Mouse (Mus musculus) heart, embryonic 11.5 days (tissue): ENCODE measurements around the gene Fkbp15. TPM values are rescaled to one million over a fixed set of nuclear protein-coding genes. Genes with fewer than 3 reads are reported as not detected.

ENCODE experiments used
- ATAC-seq: fragments of 200-750 bp; cut with Nextera tagmentation; replicated peaks from 2 replicates; pipeline ENCODE4 v1.8.0; 2017; ENCODE audit warnings: moderate library complexity; ENCODE audit not compliant: insufficient number of reproducible peaks, low FRiP score, low TSS enrichment
- H3K27ac ChIP-seq: fragments of 300-500 bp; sonication (generic); 2 replicates; pipeline ENCODE4 v1.5.1; 2014; ENCODE audit warnings: mild to moderate bottlenecking, low read depth, low read length
- H3K27me3 ChIP-seq: fragments of 300-500 bp; sonication (generic); 2 replicates; pipeline ENCODE4 v1.6.1; 2014; ENCODE audit warnings: mild to moderate bottlenecking, low read length, mixed read lengths; ENCODE audit not compliant: control insufficient read depth, insufficient read depth
- H3K36me3 ChIP-seq: fragments of 300-500 bp; sonication (generic); 2 replicates; pipeline ENCODE4 v1.6.1; 2014; ENCODE audit warnings: mild to moderate bottlenecking, low read length, moderate library complexity, mixed read lengths; ENCODE audit not compliant: control insufficient read depth, insufficient read depth
- H3K4me1 ChIP-seq: fragments of 300-500 bp; sonication (generic); 2 replicates; pipeline ENCODE4 v1.6.1; 2014; ENCODE audit warnings: low read length; ENCODE audit not compliant: control insufficient read depth, insufficient read depth
- H3K4me2 ChIP-seq: fragments of 300-500 bp; sonication (generic); 2 replicates; pipeline ENCODE4 v1.6.1; 2014; ENCODE audit warnings: mild to moderate bottlenecking, moderate library complexity
- H3K4me3 ChIP-seq: fragments of 300-500 bp; sonication (generic); 2 replicates; pipeline ENCODE4 v1.5.1; 2014; ENCODE audit warnings: low read depth, low read length
- H3K9ac ChIP-seq: fragments of 300-500 bp; sonication (generic); 2 replicates; pipeline ENCODE4 v1.6.1; 2014; ENCODE audit warnings: mild to moderate bottlenecking, low read depth, low read length, moderate library complexity
- H3K9me3 ChIP-seq: fragments of 300-500 bp; sonication (generic); replicated peaks from 2 replicates; pipeline ENCODE4 v1.6.1; 2016; ENCODE audit warnings: low read length; ENCODE audit not compliant: control insufficient read depth
- WGBS: fragments of 180-500 bp; shearing (Covaris S2); extraction: QIAGEN DNeasy Blood & Tissue Kit; methylation state at CpG from one replicate; pipeline ENCODE4 v1.1.7; 2014; ENCODE audit not compliant: insufficient replicate concordance; 5-methylcytosine and 5-hydroxymethylcytosine counted together
- polyA plus RNA-seq: library from polyadenylated mRNA; unstranded; fragments of >200 nt; fragmentation: Nextera tagmentation; extraction: Ambion mirVana; gene quantifications from 2 replicates; pipeline ENCODE4 v1.2.1, GENCODE M21; 2014

Gene Fkbp15
- polyA plus RNA-seq, 1 experiment from 2014 or later = 15.9 TPM

DNA sequence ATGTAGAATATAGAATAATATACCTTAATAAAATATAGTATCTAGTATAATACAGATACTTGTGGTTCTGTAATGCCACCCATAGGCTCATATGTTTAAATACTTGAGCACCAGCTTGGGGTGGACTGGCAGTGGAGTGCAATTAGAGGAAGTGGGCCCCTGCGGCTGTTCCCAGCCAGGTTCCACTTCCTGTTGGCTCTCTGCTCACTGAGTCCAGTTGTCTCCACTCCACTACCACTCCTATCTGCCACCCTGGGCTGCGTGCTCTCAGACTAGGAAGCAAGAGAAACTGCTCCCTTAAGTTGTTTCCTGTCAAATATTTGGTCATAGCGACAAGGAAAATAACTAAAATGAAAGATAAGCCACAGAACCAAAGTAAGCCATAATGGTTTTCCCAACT is 37.7 kb downstream of the Fkbp15 start:
- no peak overlapping the region for H3K4me3 ChIP-seq
- H3K4me1 ChIP-seq = peaks cover 7% of the 10 kb centered on the region
- WGBS = 74% methylated on average over 3 of the region's 3 CpGs
- no peaks in the 10 kb centered on the region for H3K9me3 ChIP-seq
- no peaks in the 10 kb centered on the region for H3K27me3 ChIP-seq
- H3K36me3 ChIP-seq = peaks cover 17% of the 10 kb centered on the region
- H3K4me2 ChIP-seq = no peak overlapping the region
- no peak overlapping the region for H3K9ac ChIP-seq
- no peak for ATAC-seq
- no peak overlapping the region for H3K27ac ChIP-seq

DNA sequence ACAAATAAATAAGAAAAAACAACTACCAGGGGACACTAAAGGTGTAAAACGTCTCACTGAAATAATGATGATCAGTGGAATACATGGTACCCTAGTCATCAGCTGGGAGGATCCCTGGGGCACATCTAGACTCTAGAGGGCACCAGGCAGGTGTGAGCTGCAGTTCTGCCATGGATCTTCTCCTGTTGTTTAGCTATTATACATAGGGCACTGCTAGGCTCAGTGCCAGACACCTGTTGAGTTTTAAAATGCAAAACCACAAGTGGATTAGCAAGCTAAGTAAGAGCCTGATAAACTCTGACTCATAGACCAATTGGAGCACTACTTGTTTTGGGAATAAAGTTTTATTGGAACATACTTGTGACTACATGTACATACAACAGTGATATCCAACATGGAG is 42.1 kb downstream of the Fkbp15 start:
- ATAC-seq = no peak
- peaks cover 13% of the 10 kb centered on the region for H3K36me3 ChIP-seq
- 63% methylated on average over 1 of the region's 1 CpGs for WGBS

DNA sequence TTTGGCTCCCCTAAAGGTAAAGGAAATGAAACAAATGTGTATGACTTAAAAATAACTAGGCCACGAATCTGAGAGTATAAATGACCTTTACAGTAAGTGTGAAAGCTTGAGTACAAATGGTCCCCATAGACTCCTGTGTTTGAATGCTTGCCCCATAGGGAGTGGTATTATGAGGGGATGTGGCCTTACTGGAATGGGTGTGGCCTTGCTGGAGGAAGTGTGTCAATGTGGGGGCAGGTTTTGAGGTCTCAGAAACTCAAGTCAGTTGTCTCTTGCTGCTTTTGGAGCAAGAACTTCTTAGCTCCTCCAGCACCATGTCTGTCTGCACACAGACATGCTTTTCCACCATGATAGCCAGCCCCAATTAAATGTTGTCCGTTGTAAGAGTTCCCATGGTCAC is 43.9 kb downstream of the Fkbp15 start:
- peaks cover 11% of the 10 kb centered on the region for H3K36me3 ChIP-seq
- H3K9ac ChIP-seq = no peak overlapping the region
- no peaks in the 10 kb centered on the region for H3K9me3 ChIP-seq
- 81% methylated on average over 2 of the region's 2 CpGs for WGBS
- H3K4me3 ChIP-seq = no peak overlapping the region
- H3K4me1 ChIP-seq = no peaks in the 10 kb centered on the region
- H3K27me3 ChIP-seq = no peaks in the 10 kb centered on the region
- no peak overlapping the region for H3K27ac ChIP-seq
- ATAC-seq = no peak
- H3K4me2 ChIP-seq = no peak overlapping the region

More for the DNA sequence above, 42.1 kb downstream of the Fkbp15 start:
- no peak overlapping the region for H3K9ac ChIP-seq
- no peak overlapping the region for H3K4me3 ChIP-seq
- H3K27ac ChIP-seq = no peak overlapping the region
- H3K4me2 ChIP-seq = no peak overlapping the region
- no peaks in the 10 kb centered on the region for H3K9me3 ChIP-seq
- no peaks in the 10 kb centered on the region for H3K27me3 ChIP-seq
- H3K4me1 ChIP-seq = no peaks in the 10 kb centered on the region

DNA sequence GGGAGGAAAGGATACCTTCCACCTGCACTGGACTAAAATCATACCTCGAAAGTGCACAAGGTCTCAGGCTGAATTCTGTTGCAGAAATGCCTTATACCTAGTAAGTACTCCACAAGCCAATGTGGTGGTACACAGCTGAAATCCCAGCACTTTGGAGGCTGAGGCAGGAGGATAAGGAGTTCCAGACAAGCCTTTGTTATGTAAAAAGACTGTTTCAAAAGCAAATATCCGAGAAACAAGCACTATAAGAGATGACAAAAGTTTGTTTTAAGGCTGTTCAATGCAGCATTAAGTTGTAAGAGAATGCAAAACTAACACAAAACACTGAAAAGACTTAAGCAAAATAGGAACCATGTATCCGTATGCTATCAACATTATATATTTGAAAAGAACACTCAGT is 45.8 kb downstream of the Fkbp15 start:
- Histone ChIP-seq H3K27ac (no peak overlapping the region), H3K36me3 (peaks cover 10% of the 10 kb centered on the region)

DNA sequence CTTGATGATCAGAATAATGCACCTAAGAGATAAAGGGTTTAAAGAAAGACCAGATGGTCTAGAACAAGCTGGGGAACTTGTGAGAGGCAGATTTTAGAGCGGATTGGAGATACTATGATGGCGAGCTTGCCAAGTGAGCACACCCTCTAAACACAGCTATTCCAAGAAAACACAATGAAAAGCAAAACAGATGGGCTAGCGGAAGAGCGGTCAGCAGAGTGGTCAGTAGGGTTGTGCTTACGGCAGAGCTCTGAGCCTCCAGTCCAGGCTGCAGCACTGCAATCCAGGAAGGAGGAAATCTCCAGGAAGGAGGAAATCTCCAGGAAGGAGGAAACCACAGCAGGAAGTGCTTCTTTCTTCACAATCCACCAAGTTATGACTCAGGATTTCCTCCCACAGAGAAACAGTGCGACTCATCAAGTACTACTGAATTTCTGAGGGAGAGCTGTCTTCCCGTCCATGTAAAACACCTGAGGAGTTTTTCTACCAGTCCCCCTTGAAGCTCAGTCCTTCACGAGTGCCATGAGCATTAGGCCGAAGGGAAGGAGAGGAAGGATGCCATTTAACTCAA is 46.6 kb downstream of the Fkbp15 start:
- no peak overlapping the region for H3K4me3 ChIP-seq
- 83% methylated on average over 9 of the region's 9 CpGs for WGBS
- peaks cover 8% of the 10 kb centered on the region for H3K36me3 ChIP-seq
- no peaks in the 10 kb centered on the region for H3K9me3 ChIP-seq
- no peak for ATAC-seq
- no peak overlapping the region for H3K9ac ChIP-seq
- no peak overlapping the region for H3K4me2 ChIP-seq
- H3K27ac ChIP-seq = no peak overlapping the region
- no peaks in the 10 kb centered on the region for H3K27me3 ChIP-seq
- no peaks in the 10 kb centered on the region for H3K4me1 ChIP-seq

More for the DNA sequence above, 45.8 kb downstream of the Fkbp15 start:
- Histone ChIP-seq H3K4me1 (no peaks in the 10 kb centered on the region), H3K9me3 (no peaks in the 10 kb centered on the region), H3K9ac (no peak overlapping the region), H3K27me3 (no peaks in the 10 kb centered on the region), H3K4me3 (no peak overlapping the region), H3K4me2 (no peak overlapping the region)
- WGBS = 85% methylated on average over 3 of the region's 3 CpGs
- ATAC-seq = no peak

DNA sequence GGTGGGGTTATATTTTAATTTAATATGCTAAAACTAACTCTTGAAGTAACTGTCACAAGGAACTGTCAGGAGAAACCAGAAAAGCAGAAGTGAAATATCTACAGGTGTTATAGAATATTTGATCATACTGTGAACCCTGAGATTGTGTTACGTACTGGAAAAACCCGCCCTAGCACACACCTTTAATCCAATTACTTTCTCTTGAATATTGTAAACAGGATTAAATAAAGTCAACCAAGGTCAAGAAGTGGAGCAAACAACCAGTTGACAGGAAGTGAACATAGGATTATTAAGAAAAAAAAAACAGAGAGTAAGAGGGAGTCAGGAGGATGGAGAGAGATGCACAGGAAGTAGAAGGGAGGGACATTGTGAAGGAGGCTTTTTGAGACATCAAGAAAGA is 47.5 kb downstream of the Fkbp15 start:
- Histone ChIP-seq H3K27me3 (no peaks in the 10 kb centered on the region), H3K27ac (no peak overlapping the region), H3K4me1 (no peaks in the 10 kb centered on the region), H3K4me2 (no peak overlapping the region), H3K4me3 (no peak overlapping the region), H3K36me3 (peaks cover 8% of the 10 kb centered on the region), H3K9ac (no peak overlapping the region), H3K9me3 (no peaks in the 10 kb centered on the region)
- 90% methylated on average over 2 of the region's 2 CpGs for WGBS
- no peak for ATAC-seq

DNA sequence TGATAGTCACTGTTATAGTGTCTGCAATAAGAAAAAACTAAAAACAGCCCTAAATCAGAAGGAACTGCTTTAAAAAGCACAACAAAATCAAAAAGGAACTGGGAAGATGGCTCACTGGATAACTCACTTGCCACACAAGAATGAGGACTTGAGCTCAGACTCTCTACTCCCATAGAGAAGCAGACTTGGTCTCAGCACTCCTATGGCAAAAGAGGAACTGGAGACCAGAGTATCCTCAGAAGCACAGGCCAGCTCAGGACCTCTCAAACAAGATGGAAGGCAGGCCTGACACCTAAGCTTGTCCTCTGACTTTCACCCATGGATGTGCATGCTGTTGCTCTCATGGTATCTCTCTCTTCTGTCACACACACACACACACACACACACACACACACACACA is 51.9 kb downstream of the Fkbp15 start:
- Histone ChIP-seq H3K4me2 (no peak overlapping the region), H3K4me3 (no peak overlapping the region), H3K4me1 (no peaks in the 10 kb centered on the region), H3K9ac (no peak overlapping the region), H3K36me3 (peaks cover 21% of the 10 kb centered on the region), H3K27ac (no peak overlapping the region), H3K9me3 (no peaks in the 10 kb centered on the region), H3K27me3 (no peaks in the 10 kb centered on the region)
- no peak for ATAC-seq

DNA sequence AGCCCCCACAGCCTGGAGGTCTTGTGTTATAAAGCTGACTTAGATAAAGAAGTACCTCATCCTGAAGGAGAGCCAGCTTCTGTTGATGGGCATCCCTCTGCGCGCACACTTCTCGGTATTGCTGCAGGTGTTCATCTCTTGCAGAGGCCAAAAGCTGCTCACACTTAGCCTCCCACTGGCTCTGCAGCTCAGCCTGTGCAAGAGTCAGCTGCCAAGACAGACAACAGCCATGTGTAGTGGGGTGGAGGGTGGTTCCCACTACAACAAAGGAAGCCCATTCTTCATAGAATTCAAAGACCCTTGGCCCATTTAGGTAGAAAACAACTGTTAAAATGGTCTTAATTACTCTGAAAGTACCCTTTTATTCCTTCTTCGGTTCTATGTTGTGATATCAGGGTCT is 53.5 kb downstream of the Fkbp15 start:
- H3K36me3 ChIP-seq = peaks cover 17% of the 10 kb centered on the region

DNA sequence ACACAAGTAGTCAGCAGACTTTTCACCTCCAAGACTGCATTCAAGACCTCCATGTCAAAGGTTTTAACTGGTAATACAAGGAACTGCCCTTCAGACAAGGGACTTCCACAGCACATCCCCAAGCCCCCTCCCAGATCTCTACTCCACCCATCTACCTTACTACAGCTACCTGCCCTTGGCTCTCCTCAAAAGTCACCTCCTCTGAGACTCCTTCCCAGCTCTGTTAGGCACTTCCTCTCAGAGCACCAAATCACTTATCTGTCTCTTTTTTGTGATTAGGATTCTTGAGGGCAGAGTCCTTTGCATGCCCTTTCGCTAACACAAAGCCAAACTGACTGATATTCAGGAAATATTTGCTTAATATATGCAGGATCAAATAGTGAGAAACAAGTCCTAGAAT is 54.0 kb downstream of the Fkbp15 start:
- no peaks in the 10 kb centered on the region for H3K4me1 ChIP-seq
- H3K27ac ChIP-seq = no peak overlapping the region
- H3K9ac ChIP-seq = no peak overlapping the region
- 86% methylated on average over 1 of the region's 1 CpGs for WGBS
- ATAC-seq = no peak
- no peaks in the 10 kb centered on the region for H3K27me3 ChIP-seq
- H3K9me3 ChIP-seq = no peaks in the 10 kb centered on the region
- H3K36me3 ChIP-seq = peaks cover 20% of the 10 kb centered on the region
- H3K4me2 ChIP-seq = no peak overlapping the region
- H3K4me3 ChIP-seq = no peak overlapping the region

More for the DNA sequence above, 53.5 kb downstream of the Fkbp15 start:
- 94% methylated on average over 4 of the region's 4 CpGs for whole genome bisulfite sequencing
- no peaks in the 10 kb centered on the region for H3K9me3 ChIP-seq
- H3K4me3 ChIP-seq = no peak overlapping the region
- no peaks in the 10 kb centered on the region for H3K27me3 ChIP-seq
- H3K27ac ChIP-seq = no peak overlapping the region
- no peak overlapping the region for H3K4me2 ChIP-seq
- no peak overlapping the region for H3K9ac ChIP-seq
- ATAC-seq = no peak
- H3K4me1 ChIP-seq = no peaks in the 10 kb centered on the region
